9 mouse cellular contexts compared by ENCODE assay signal in genomic region chrX:50590673-50591341, GRCm38 (mm10).
A peak's percentile ranks its signal among the peaks of the same experiment; 100 is the strongest.
DNase-seq lines count a peak whose midpoint lies in the region; ATAC-seq and TF ChIP-seq lines count a peak whose summit lies in the region.
"Had no signal": no experiment of that assay in that cellular context is flagged by ENCODE, and none has a peak within 500 bp of the region (broad histone marks: within the 10 kb centered on the region; RNA-seq: fewer than 3 reads in every experiment).

No protein-coding gene starts in this region.

- peak overlapping the region; percentile 4; the same call in 1 of the 2 replicates for H3K4me3 ChIP-seq in heart, embryonic 11.5 days (ENCODE audit: low read depth, low read length)
- H3K4me3 ChIP-seq in limb, embryonic 12.5 days (replicated peaks) = peak overlapping the region; percentile 21; the same call in 1 of the 2 replicates
- H3K4me3 ChIP-seq in midbrain, postnatal 0 days (ENCODE audit: low read depth, low read length) = no peak overlapping the region
- H3K4me3 ChIP-seq: neural tube, embryonic 12.5 days had no signal

- 0 out of 2 replicates have a peak, but pooled peaks cover 2% of the 10 kb centered on the region for H3K36me3 ChIP-seq in heart, embryonic 11.5 days (ENCODE audit: control insufficient read depth, insufficient read depth, low read length)
- peaks cover 38% of the 10 kb centered on the region for H3K36me3 ChIP-seq in limb, embryonic 12.5 days
- H3K36me3 ChIP-seq in midbrain, postnatal 0 days (ENCODE audit: insufficient read depth, low read length) = 0 out of 2 replicates have a peak, but pooled peaks cover 2% of the 10 kb centered on the region

- no peak for ATAC-seq in heart, embryonic 11.5 days (replicated peaks; ENCODE audit: insufficient number of reproducible peaks, low FRiP score, low TSS enrichment)
- no peak for ATAC-seq in limb, embryonic 12.5 days (ENCODE audit: insufficient number of reproducible peaks, insufficient read depth, low FRiP score, low TSS enrichment, low read depth)
- no peak for ATAC-seq in midbrain, postnatal 0 days (ENCODE audit: low FRiP score)
- no peak for ATAC-seq in megakaryocyte-erythroid progenitor cell, adult 5-6 weeks (replicated peaks; ENCODE audit: low FRiP score, low TSS enrichment, poor library complexity, severe bottlenecking)

- H3K4me2 ChIP-seq in heart, embryonic 11.5 days = peak overlapping the region; percentile 22
- peak overlapping the region; percentile 27; the same call in 1 of the 2 replicates for H3K4me2 ChIP-seq in limb, embryonic 12.5 days
- 0 out of 2 replicates have a peak overlapping the region, but pooled peaks have one; percentile 6 for H3K4me2 ChIP-seq in midbrain, postnatal 0 days (ENCODE audit: low read depth, low read length, poor library complexity, severe bottlenecking)
- H3K4me2 ChIP-seq: neural tube, embryonic 12.5 days had no signal

- H3K9me3 ChIP-seq in heart, embryonic 11.5 days (replicated peaks; ENCODE audit: control insufficient read depth, low read length) = no peaks in the 10 kb centered on the region
- H3K9me3 ChIP-seq in limb, embryonic 12.5 days = no peaks in the 10 kb centered on the region
- H3K9me3 ChIP-seq in midbrain, postnatal 0 days (ENCODE audit: low read length) = no peaks in the 10 kb centered on the region
- H3K9me3 ChIP-seq: neural tube, embryonic 12.5 days had no signal

- WGBS in heart, embryonic 11.5 days (ENCODE audit: insufficient replicate concordance) = 62% methylated on average over 8 of the region's 8 CpGs
- 63% methylated on average over 8 of the region's 8 CpGs for WGBS in limb, embryonic 12.5 days
- 76% methylated on average over 8 of the region's 8 CpGs for WGBS in midbrain, postnatal 0 days

- no peaks in the 10 kb centered on the region for H3K4me1 ChIP-seq in heart, embryonic 11.5 days (ENCODE audit: control insufficient read depth, insufficient read depth, low read length)
- H3K4me1 ChIP-seq in limb, embryonic 12.5 days (replicated peaks) = no peaks in the 10 kb centered on the region
- no peaks in the 10 kb centered on the region for H3K4me1 ChIP-seq in midbrain, postnatal 0 days (ENCODE audit: insufficient read depth, low read length)
- H3K4me1 ChIP-seq: neural tube, embryonic 12.5 days had no signal

- H3K27me3 ChIP-seq in heart, embryonic 11.5 days (ENCODE audit: control insufficient read depth, insufficient read depth, low read length) = no peaks in the 10 kb centered on the region
- no peaks in the 10 kb centered on the region for H3K27me3 ChIP-seq in limb, embryonic 12.5 days
- no peaks in the 10 kb centered on the region for H3K27me3 ChIP-seq in midbrain, postnatal 0 days (ENCODE audit: insufficient read depth, low read length)
- H3K27me3 ChIP-seq: neural tube, embryonic 12.5 days had no signal

- H3K9ac ChIP-seq in heart, embryonic 11.5 days (ENCODE audit: low read depth, low read length) = no peak overlapping the region
- H3K9ac ChIP-seq in limb, embryonic 12.5 days (replicated peaks) = no peak overlapping the region
- no peak overlapping the region for H3K9ac ChIP-seq in midbrain, postnatal 0 days (replicated peaks; ENCODE audit: low read length, poor library complexity, severe bottlenecking)
- H3K9ac ChIP-seq: neural tube, embryonic 12.5 days had no signal

- peak; percentile 69 for TF ChIP-seq CTCF in midbrain, postnatal 0 days (IDR thresholded peaks at IDR 0.05)

- H3K27ac ChIP-seq in heart, embryonic 11.5 days (ENCODE audit: low read depth, low read length) = no peak overlapping the region
- no peak overlapping the region for H3K27ac ChIP-seq in limb, embryonic 12.5 days
- peak overlapping the region; percentile 62; the same call in 1 of the 2 replicates for H3K27ac ChIP-seq in midbrain, postnatal 0 days (ENCODE audit: low read depth, low read length)
- H3K27ac ChIP-seq: neural tube, embryonic 12.5 days had no signal

- peak; percentile 83 for DNase-seq in layer of hippocampus, adult 9-10 months (ENCODE audit: low spot score)
- no peak for DNase-seq in layer of hippocampus, adult 9-11 months
- DNase-seq in c-Kit-positive CD71-negative TER-119-negative erythroid progenitor cells, embryonic 14.5 days (ENCODE audit: low read depth) = peak; percentile 29
- DNase-seq in midbrain, postnatal 0 days (ENCODE audit: low spot score) = peak; percentile 67
- DNase-seq in adrenal gland, postnatal 4 days (ENCODE audit: low spot score in 2 of 2) = no peak

Comparison
In these comparisons a context has a peak if more than half of its experiments do, and no peak if none do; other contexts are left out.
1. DNase-seq: peak in layer of hippocampus, adult 9-10 months (single experiment), c-Kit-positive CD71-negative TER-119-negative erythroid progenitor cells, embryonic 14.5 days (single experiment) and midbrain, postnatal 0 days (single experiment); none in layer of hippocampus, adult 9-11 months (single experiment) and adrenal gland, postnatal 4 days (0 of 2).
2. Peak in every context shown above with its lines, with median percentiles within 50 percentile points of each other: H3K4me2 ChIP-seq.